Mouse (Mus musculus) bone marrow macrophage, adult 2 months (primary cell): ENCODE data around the gene Klk11. TPM values are rescaled to one million over a fixed set of nuclear protein-coding genes. Genes with fewer than 3 reads are reported as not detected.

ENCODE experiments used
- H3K27ac ChIP-seq: 2 replicates; pipeline ENCODE4 v1.5.1; 2012; ENCODE audit warnings: low read depth, low read length; ENCODE audit not compliant: insufficient read depth
- H3K4me1 ChIP-seq: 2 replicates; pipeline ENCODE4 v1.6.1; 2012; ENCODE audit warnings: low read length; ENCODE audit not compliant: control insufficient read depth, insufficient read depth
- H3K4me3 ChIP-seq: 2 replicates; pipeline ENCODE4 v1.5.1; 2012; ENCODE audit warnings: mild to moderate bottlenecking, low read length, moderate library complexity; ENCODE audit not compliant: insufficient read depth
- CTCF ChIP-seq: IDR thresholded peaks from 2 replicates; pipeline ENCODE4 v1.5.1; 2012; ENCODE audit warnings: low read depth, mild to moderate bottlenecking, low read length, moderate library complexity
- POLR2A ChIP-seq: IDR thresholded peaks from 2 replicates; pipeline ENCODE4 v1.6.1; 2012; ENCODE audit warnings: mild to moderate bottlenecking, low read depth, low read length, borderline replicate concordance
- polyA plus RNA-seq: library from polyadenylated mRNA; stranded (reverse); fragments of >200 nt; gene quantifications from 2 replicates; pipeline ENCODE4 v1.2.4, GENCODE M21; 2012; ENCODE audit not compliant: missing spikeins, insufficient read depth, insufficient read length

Klk11 gene
- polyA plus RNA-seq, 1 experiment: not detected

DNA sequence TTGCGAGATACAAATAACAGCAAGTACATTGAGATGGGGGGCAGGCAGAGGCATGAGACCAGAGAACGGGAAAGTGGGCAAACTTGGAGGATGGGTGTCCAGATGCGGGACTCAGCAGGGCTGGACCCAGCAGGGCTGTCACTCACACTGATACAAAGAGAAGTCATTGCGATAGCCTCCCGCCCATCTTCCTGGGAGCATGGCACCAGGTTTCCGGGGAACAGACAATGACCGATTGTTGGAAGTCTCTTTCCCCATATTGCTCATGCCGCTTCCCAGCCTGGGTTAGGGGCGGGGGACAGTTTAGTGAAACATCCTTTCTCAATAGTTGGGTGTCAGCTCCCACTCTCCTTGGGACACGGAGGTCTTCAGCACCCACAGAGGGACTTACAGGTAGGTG, 49.8 kb downstream of the Klk11 start, which contains the start of gene Klk6:
Gene Klk6 (plus strand): TSS at position 301 of the 400 bp plus-strand sequence.
- TF ChIP-seq POLR2A (no peak), CTCF (no peak)
- no peak within 1 kb of the TSS for H3K27ac ChIP-seq

DNA sequence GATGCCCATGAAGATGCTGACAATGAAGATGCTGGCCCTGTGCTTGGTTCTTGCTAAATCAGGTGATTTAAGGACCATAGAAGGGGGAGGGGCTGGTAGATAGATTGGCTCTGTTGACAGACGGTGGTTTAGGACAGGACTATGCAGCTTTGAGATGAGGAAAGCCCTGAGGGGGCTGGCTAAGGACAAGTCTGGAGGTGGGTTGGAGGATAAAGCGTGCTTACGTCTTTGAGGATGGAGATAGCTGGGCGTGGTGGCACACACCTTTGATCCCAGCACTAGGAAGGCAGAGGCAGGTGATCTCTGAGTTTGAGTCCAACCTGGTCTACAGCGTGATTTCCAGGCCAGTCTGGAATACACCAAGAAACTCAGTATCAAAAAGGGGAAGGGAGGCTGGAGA, 51.7 kb downstream of the Klk11 start:
- no peaks in the 10 kb centered on the region for H3K4me1 ChIP-seq
- TF ChIP-seq POLR2A (no peak), CTCF (no peak)
- H3K4me3 ChIP-seq: no peak overlapping the region
- no peak overlapping the region for H3K27ac ChIP-seq

More for the DNA sequence above, 49.8 kb downstream of the Klk11 start, which contains the start of gene Klk6:
- H3K4me1 ChIP-seq: no peaks in the 10 kb centered on the region
- no peak within 1 kb of the TSS for H3K4me3 ChIP-seq

DNA sequence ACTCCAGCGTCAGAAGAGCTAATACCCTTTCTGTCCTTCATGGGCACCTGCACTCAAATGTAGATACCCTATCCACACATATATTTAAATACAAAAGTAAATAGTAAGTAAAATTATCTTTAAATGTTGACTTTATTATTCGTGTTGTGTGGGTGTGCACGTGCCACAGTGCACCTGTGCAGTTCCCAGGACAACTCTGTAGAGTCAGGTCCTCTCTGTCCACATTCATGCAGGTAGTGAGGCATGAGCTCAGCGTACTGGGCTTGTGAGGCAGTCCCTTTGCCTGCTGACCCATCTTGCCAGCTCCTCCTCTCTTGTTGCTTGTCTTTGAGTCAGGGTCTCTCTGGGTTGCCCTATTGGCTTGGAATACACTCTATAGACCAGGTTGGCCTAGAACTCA, 53.3 kb downstream of the Klk11 start:
- no peaks in the 10 kb centered on the region for H3K4me1 ChIP-seq
- TF ChIP-seq POLR2A: no peak
- no peak for TF ChIP-seq CTCF
- H3K27ac ChIP-seq: no peak overlapping the region
- H3K4me3 ChIP-seq: no peak overlapping the region

Other genes starting within 250 kb of the Klk11 start
- 54.9 and 67.4 TPM in 2 replicates for gene Cd33, start 230.2 kb upstream of the Klk11 start, polyA plus RNA-seq
- gene Zfp658, start 212.3 kb upstream of the Klk11 start, polyA plus RNA-seq: 6.6 and 7.5 TPM in 2 replicates
- 4.7 and 5.5 TPM in 2 replicates for gene Zfp719, start 195.0 kb upstream of the Klk11 start, polyA plus RNA-seq
- not detected in 2 replicates for gene Zfp819, start 167.4 kb upstream of the Klk11 start, polyA plus RNA-seq
- not detected in 2 replicates for gene Ceacam18, start 139.9 kb upstream of the Klk11 start, polyA plus RNA-seq
- gene Siglece, start 114.4 kb upstream of the Klk11 start, polyA plus RNA-seq: 41.5 and 47.6 TPM in 2 replicates
- gene Ctu1, start 102.6 kb upstream of the Klk11 start, polyA plus RNA-seq: 4.7 and 7.7 TPM in 2 replicates
- gene Klk14, start 84.2 kb upstream of the Klk11 start, polyA plus RNA-seq: not detected in 2 replicates
- not detected in 2 replicates for gene Klk13, start 62.0 kb upstream of the Klk11 start, polyA plus RNA-seq
- not detected in 2 replicates for gene Klk12, start 5.7 kb upstream of the Klk11 start, polyA plus RNA-seq
- not detected in 2 replicates for gene Klk10, start 6.4 kb downstream of the Klk11 start, polyA plus RNA-seq
- not detected in 2 replicates for gene Klk9, start 17.3 kb downstream of the Klk11 start, polyA plus RNA-seq
- not detected in 2 replicates for gene Klk8, start 23.0 kb downstream of the Klk11 start, polyA plus RNA-seq
- gene Klk7, start 36.7 kb downstream of the Klk11 start, polyA plus RNA-seq: not detected in 2 replicates
- not detected in 2 replicates for gene Klk6, start 49.9 kb downstream of the Klk11 start, polyA plus RNA-seq
- gene Klk5, start 67.4 kb downstream of the Klk11 start, polyA plus RNA-seq: not detected in 2 replicates
- gene Klk4, start 106.6 kb downstream of the Klk11 start, polyA plus RNA-seq: not detected in 2 replicates
- not detected in 2 replicates for gene Klk15, start 159.1 kb downstream of the Klk11 start, polyA plus RNA-seq
- not detected in 2 replicates for gene Klk1b8, start 176.1 kb downstream of the Klk11 start, polyA plus RNA-seq
- not detected in 2 replicates for gene Klk1b1, start 192.1 kb downstream of the Klk11 start, polyA plus RNA-seq
- gene Klk1b9, start 201.5 kb downstream of the Klk11 start, polyA plus RNA-seq: not detected in 2 replicates
- gene Klk1b11, start 221.3 kb downstream of the Klk11 start, polyA plus RNA-seq: 1.4 and 2.8 TPM in 2 replicates
- not detected in 2 replicates for gene Klk1b26, start 237.6 kb downstream of the Klk11 start, polyA plus RNA-seq